Mouse (Mus musculus) v-Abl transformed pro-B cells (cell line): ENCODE data around the gene Snx22.

Experiments used
- in situ Hi-C, 2 experiments: fragments of 400-800 bp; cut with MboI; formaldehyde crosslinking; loops; one replicate each; pipeline ENCODE4 v1.15.1; 2025; ENCODE audit not compliant: unreplicated experiment in 2 of 2

Gene Snx22

DNA sequence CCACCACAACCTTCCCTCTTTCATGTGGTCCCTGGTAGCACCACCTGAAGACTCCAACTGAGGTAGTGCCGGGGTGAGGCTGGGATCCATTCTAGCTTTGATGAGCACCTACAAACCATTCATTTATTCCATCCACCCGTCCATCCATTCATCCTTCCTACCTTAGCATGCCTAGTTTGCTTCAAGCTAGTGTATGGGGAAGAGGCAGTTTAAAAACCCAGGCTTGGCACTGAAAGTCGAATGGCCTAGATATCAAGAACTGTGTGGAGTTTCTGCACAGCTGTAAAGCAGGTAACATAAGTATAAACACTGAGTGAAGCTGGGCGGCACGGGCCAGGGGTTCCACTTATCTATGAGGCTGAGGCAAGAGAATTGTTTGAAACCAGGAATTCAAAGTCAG, 632 bp upstream of the Snx22 start:
- in situ Hi-C loops, result no loop called here

DNA sequence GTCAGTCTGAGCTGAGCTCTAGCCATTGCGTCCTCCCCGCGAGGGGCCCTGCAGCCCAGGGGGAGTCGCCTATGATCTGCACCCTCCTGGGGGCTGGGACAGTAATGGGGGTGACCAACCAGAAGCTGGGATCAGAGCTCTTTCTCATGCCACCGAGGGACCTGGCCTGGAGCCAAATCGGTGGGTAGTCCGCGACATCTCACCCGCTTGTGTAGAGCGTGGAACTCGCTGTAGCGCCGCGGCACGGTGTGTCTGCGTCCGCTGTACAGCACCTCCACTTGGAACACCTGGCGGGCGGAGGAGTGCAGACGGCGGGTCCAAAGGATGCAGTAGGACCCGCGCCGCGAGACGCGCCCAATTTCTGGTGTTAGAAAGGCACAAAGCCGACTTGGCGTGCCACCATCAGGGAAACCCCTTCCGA, 538 bp downstream of the Snx22 start:
- in situ Hi-C loops, result no loop called here

GRCm38 (mm10) chr9:66068056-66068455, 1.5 kb downstream of the Snx22 start:
- in situ Hi-C loops, result no loop called here

DNA sequence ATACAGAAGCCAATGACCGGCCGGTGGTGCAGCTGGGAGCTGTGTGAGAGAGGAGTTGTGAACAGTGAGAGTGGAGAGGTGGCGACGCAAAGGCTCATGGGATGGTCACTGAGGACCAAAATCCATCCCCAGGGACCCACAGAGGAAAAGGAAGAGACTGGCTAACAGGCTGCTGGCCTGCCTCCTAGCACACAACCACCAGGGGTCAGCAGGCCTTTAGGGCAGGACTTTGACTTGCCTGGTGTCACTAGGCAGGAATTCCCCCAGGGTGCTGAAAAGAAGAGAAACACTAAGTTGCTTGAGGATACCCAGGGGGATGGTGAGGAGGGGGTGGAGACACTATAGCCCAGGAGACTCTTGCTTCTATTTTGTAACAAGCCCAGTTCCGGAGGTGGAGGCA, 2.0 kb downstream of the Snx22 start:
- in situ Hi-C loops, result no loop called here

GRCm38 (mm10) chr9:66066791-66067190, 2.7 kb downstream of the Snx22 start:
- in situ Hi-C loops, result no loop called here

GRCm38 (mm10) chr9:66064316-66064715, 5.2 kb downstream of the Snx22 start:
- in situ Hi-C loops, result no loop called here

DNA sequence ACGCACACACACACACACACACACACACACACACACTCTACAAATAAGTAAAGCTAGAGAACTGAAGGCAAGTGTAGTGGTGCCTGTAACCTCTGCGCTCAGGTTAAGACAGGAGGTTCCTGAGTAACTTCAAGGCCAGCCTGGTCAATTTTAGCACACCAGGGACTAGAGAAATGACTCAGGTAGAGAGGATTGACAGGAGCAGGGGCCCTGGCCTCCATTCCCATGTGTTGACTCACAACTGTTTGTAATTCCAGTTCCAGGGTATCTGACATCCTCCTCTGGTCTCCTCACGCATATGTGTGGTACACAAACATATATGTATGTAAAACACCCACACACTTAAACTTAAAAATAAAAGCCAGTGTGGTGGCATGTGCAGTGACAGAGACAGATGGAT, 6.1 kb downstream of the Snx22 start:
- in situ Hi-C loops, result no loop called here

DNA sequence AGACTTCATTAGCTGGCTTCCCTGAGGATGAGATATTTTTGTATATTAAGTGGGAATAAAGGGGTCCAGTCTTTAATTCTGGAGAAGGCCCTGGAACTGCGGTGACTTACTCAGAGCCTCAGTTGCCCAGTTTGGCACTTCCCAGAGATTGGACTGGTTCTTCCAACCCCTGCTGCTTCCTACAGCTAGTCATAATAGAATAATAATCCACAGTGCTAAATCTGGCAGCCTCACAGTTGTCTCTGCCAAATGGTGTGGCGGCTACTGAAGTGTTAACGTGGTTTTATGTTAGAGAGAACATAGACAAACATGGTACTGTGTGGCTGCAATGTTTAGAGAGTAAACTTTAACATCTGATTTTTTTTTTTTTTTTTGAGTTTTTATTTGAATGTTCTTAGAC, 7.9 kb downstream of the Snx22 start:
- in situ Hi-C loops, result no loop called here

DNA sequence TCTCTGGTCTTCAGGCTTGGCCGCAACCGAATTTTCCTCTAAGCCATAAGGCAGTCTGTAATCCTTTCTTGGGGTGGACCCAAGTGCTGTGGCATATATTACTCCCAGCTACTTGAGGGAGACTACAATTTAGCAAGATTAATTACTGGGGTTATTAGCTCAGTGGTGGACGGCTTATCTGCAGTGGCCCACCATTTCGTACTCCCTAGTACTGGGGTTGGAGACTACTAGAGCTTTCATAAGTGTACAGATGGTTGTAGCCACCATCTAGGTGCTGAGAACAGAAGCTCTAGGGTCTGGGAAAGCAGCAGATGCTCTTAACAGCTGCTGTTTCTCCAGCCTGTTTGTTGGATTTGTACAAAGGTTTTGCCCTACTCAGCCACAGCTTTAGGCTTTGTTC, 8.5 kb downstream of the Snx22 start:
- in situ Hi-C loops, result no loop called here

DNA sequence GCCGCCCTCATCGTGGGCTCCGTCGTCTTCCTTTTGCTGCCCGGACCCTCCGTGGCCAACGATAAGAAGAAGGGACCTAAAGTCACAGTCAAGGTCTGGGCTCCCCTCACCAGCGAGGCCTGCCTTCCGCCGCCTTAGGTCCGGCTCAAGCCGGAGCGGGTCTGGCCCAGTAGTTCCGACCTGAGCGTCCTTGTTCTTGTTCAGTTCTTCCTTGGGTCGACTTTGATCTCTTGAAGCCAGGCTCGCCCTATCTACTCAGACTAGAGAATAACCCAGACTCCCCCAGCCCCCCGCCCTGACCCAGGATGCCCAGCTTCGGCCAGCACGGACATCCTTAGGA, 9.2 kb downstream of the Snx22 start:
- in situ Hi-C loops, result no loop called here

DNA sequence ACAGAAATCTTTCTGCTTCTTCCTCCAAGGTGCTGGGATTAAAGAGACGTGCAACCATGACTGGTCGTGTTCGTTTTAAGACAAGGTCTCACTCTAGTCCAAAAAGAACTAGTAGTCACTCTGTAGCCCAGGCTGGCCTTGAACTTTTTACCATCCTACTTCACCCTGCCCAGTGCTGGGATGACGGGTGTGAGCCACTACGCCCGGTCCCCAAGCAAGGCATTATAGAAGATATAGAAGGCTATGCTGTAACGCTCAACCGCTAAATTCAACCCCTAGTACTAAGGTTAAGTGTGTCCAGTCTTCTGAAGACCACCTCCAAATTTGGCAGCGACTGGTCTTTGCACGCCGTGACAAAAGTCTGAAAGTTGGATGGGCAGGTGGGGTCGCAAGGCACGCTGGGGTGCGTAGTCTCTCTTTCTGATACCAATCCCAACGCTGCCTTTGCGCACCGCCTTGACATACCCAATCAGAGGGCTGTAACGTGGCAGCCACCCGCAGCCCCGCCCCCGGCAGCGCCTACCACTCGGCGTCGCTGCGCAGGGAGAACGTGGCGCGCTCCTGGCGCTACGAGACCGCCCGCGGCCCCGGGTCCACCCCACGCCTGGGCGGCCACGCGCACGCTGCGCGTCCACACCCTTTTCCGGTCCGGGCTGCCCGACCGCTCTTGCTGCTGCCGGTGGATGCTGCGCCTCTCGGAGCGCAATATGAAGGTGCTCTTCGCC, 9.8 kb downstream of the Snx22 start, which contains the start of gene Ppib:
Gene Ppib, plus strand, starts transcription at position 640 of the 725 bp plus-strand sequence.
- in situ Hi-C loops, result no loop called here

DNA sequence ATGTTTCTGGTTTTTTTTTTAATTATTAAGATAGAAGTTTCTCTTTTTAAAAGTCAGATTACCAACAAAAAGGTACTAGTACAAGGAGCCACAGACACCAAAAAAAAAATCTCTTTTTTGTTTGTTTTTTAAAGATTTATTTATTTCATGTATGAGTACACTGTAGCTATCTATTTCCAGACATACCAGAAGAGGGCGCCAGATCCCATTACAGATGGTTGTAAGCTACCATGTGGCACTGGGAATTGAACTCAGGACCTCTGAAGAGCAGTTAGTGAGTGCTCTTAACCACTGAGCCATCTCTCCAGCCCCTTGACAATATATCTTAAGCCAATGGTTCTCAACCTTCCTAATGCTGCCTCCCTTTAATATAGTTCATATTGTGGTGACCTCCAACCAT, 15.9 kb downstream of the Snx22 start:
- in situ Hi-C loops, result no loop called here

DNA sequence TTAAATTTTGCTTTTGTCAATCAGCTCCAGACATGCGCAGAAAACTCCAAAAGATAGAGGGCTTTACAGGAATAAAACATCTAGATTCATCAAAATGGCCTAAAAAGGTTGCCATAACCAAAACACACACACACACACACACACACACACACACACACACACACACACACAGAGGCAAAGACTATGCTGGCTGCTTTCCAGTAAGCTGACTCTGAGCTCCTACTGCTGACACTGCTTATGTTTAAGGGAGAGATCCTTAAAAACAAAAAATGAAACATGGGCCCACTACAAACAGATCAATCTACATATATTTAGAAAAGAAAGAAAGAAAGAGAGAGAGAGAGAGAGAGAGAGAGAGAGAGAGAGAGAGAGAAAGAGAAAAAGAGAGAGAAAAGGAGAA, 16.8 kb downstream of the Snx22 start:
- in situ Hi-C loops, result no loop called here

DNA sequence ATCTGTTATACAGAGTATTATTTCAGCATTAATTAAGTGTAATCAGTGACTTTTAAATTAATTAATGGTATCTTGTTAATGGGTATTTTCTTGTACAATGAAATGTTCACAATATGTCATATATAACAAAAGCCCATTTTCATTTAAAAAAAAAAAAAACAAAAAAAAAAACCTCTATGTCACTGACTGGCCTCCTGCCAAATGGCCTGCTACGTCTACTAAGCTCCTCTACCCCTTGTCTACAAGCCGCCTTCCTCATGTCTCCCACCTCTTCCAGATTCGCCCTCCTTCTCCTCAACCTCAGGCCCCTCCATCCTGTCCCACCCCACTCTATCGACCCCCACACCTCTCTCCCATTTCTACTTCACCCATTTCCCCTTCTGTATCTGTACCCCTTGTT, 18.0 kb downstream of the Snx22 start:
- in situ Hi-C loops, result no loop called here

GRCm38 (mm10) chr9:66049931-66050601, 19.5 kb downstream of the Snx22 start:
- in situ Hi-C loops, result no loop called here

DNA sequence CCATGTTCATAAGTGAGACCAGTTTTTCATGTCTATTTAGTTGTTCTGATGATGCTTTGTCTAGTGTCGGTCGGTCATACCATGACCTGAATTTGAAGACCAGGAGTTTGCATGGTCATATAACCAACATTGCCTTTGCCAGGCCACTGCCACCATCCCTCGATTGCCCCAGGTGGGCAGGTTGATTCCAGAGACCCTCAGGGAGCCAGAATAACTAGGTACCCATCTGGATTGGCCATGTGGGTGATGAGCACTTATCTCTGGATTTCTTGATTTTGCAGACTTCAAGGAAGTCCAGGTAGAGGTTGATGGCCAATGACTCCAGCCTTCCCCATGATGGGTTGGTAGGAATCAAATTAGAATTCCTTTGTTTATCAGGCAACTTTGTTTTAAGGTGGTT, 26.3 kb downstream of the Snx22 start:
- in situ Hi-C loops, result no loop called here

- in situ Hi-C loops, result no loop called here
Measured at GRCm38 (mm10) chr9:66042331-66042730, 27.2 kb downstream of the Snx22 start.

- in situ Hi-C loops, result no loop called here
Measured at GRCm38 (mm10) chr9:66040801-66041200, 28.7 kb downstream of the Snx22 start.

GRCm38 (mm10) chr9:66039290-66039689, 30.2 kb downstream of the Snx22 start:
- in situ Hi-C loops, result no loop called here

- in situ Hi-C loops, result no loop called here
Measured at GRCm38 (mm10) chr9:66038581-66038980, 30.9 kb downstream of the Snx22 start.

DNA sequence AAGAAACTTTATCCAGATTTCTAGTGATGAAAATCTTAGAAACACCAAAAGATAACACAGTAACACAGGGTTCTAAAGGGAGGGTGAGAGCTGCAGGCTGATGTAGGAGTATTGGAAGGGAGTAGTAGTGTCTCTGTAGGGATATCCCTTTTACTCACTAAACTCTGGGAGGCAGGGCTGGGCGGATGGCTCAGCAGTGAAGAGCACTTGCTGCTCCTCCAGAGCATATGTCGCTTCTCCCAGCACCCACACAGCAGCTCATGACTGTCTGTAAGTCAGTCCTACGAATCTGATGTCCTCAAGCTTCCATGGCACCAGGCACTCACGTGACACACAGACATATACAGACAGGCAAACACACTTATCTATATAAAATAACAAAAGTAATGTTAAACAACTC, 31.4 kb downstream of the Snx22 start:
- in situ Hi-C loops, result no loop called here

GRCm38 (mm10) chr9:66020601-66021000, 48.9 kb downstream of the Snx22 start:
- in situ Hi-C loops, result no loop called here
